ENCODE assay signal across 28 mouse cellular contexts in genomic region chr4:53085634-53086033, GRCm38 (mm10).
DNase-seq lines count a peak whose midpoint lies in the region; ATAC-seq and TF ChIP-seq lines count a peak whose summit lies in the region.
"Had no signal": no experiment of that assay in that cellular context is flagged by ENCODE, and none has a peak within 500 bp of the region (broad histone marks: within the 10 kb centered on the region; RNA-seq: fewer than 3 reads in every experiment).

No protein-coding gene starts in this region.

- peak overlapping the region; percentile 29 for H3K27ac ChIP-seq in heart, adult 2 months
- peak overlapping the region; percentile 26; the same call in 1 of the 2 replicates for H3K27ac ChIP-seq in lung, postnatal 0 days (ENCODE audit: low read length)
- H3K27ac ChIP-seq in midbrain, embryonic 16.5 days (ENCODE audit: low read length): no peak overlapping the region
- H3K27ac ChIP-seq: embryonic facial prominence, embryonic 13.5 days; forebrain, embryonic 10.5 days; forebrain, embryonic 15.5 days; heart, embryonic 10.5 days; heart, embryonic 15.5 days; hindbrain, embryonic 13.5 days; liver, embryonic 12.5 days; neural tube, embryonic 13.5 days; stomach, postnatal 0 days had no signal

- TF ChIP-seq CTCF in heart, adult 2 months (IDR thresholded peaks at IDR 0.05): no peak
- no peak for TF ChIP-seq CTCF in lung, postnatal 0 days (IDR thresholded peaks at IDR 0.05)

- H3K4me3 ChIP-seq in heart, adult 2 months: no peak overlapping the region
- H3K4me3 ChIP-seq in lung, postnatal 0 days (ENCODE audit: low read depth, low read length): no peak overlapping the region
- H3K4me3 ChIP-seq in midbrain, embryonic 16.5 days (ENCODE audit: low read depth, low read length): no peak overlapping the region
- H3K4me3 ChIP-seq: embryonic facial prominence, embryonic 13.5 days; forebrain, embryonic 10.5 days; forebrain, embryonic 15.5 days; heart, embryonic 10.5 days; heart, embryonic 15.5 days; hindbrain, embryonic 13.5 days; liver, embryonic 12.5 days; neural tube, embryonic 13.5 days had no signal

- no peaks in the 10 kb centered on the region for H3K79me2 ChIP-seq in heart, adult 2 months (replicated peaks; ENCODE audit: control insufficient read depth, insufficient read depth, low read length)

- intact Hi-C loops in heart, adult 2 months (cut with DNase I): no loop called here

- no peak for TF ChIP-seq POLR2A in heart, adult 2 months (IDR thresholded peaks at IDR 0.05; ENCODE audit: insufficient read depth, low read depth, low read length)

- 38% methylated on average over 4 of the region's 4 CpGs for WGBS in heart, adult 2 months
- 37% methylated on average over 4 of the region's 4 CpGs for WGBS in lung, postnatal 0 days
- 73% methylated on average over 4 of the region's 4 CpGs for WGBS in midbrain, embryonic 16.5 days

- no peaks in the 10 kb centered on the region for H3K27me3 ChIP-seq in heart, adult 2 months (ENCODE audit: control insufficient read depth, insufficient read depth, low read length)
- no peaks in the 10 kb centered on the region for H3K27me3 ChIP-seq in lung, postnatal 0 days (replicated peaks; ENCODE audit: insufficient read depth, low read length)
- H3K27me3 ChIP-seq in midbrain, embryonic 16.5 days (ENCODE audit: control insufficient read depth, insufficient read depth, low read depth, low read length): no peaks in the 10 kb centered on the region
- H3K27me3 ChIP-seq: embryonic facial prominence, embryonic 13.5 days; forebrain, embryonic 15.5 days; heart, embryonic 15.5 days; hindbrain, embryonic 13.5 days; liver, embryonic 12.5 days; neural tube, embryonic 13.5 days had no signal

- H3K36me3 ChIP-seq in heart, adult 2 months (ENCODE audit: control insufficient read depth, insufficient read depth, low read length): peaks cover 17% of the 10 kb centered on the region
- H3K36me3 ChIP-seq in lung, postnatal 0 days (ENCODE audit: insufficient read depth, low read length): peaks cover 50% of the 10 kb centered on the region
- H3K36me3 ChIP-seq in midbrain, embryonic 16.5 days (ENCODE audit: control insufficient read depth, insufficient read depth, low read length): no peaks in the 10 kb centered on the region

- TF ChIP-seq EP300 in heart, adult 2 months (IDR thresholded peaks at IDR 0.05; ENCODE audit: insufficient read depth, low read depth, low read length): no peak
- TF ChIP-seq EP300 in lung, postnatal 0 days (IDR thresholded peaks at IDR 0.05): peak; percentile 80

- H3K9ac ChIP-seq in heart, adult 2 months (ENCODE audit: low read depth, low read length): no peak overlapping the region
- H3K9ac ChIP-seq in lung, postnatal 0 days (replicated peaks; ENCODE audit: low read depth): no peak overlapping the region
- H3K9ac ChIP-seq in midbrain, embryonic 16.5 days (ENCODE audit: low read depth, low read length): no peak overlapping the region
- H3K9ac ChIP-seq: embryonic facial prominence, embryonic 13.5 days; forebrain, embryonic 15.5 days; heart, embryonic 15.5 days; hindbrain, embryonic 13.5 days; liver, embryonic 12.5 days; liver, postnatal 0 days; neural tube, embryonic 13.5 days had no signal

- no peak for DNase-seq in heart, adult 2 months
- no peak for DNase-seq in heart, adult 9 months (ENCODE audit: low spot score in 2 of 2)
- DNase-seq in lung, postnatal 0 days (ENCODE audit: low spot score): peak; percentile 52
- no peak for DNase-seq in lung, postnatal 14 days
- DNase-seq in left cerebral cortex, adult 18-20 months (ENCODE audit: low spot score in 2 of 2): no peak
- DNase-seq: adrenal gland, adult 8-10 months; cerebellum, adult 9-10 months; cerebellum, postnatal 36 days; kidney, adult 9 months; kidney, postnatal 14 days; left cerebral cortex, postnatal 4 days; liver, postnatal 0 days; right cerebral cortex, postnatal 4 days; thymus, adult 18-20 months; thymus, postnatal 25 days had no signal

- peaks cover 9% of the 10 kb centered on the region for H3K4me1 ChIP-seq in heart, adult 2 months (ENCODE audit: control insufficient read depth, insufficient read depth, low read length)
- H3K4me1 ChIP-seq in lung, postnatal 0 days (ENCODE audit: insufficient read depth, low read depth, low read length): no peaks in the 10 kb centered on the region
- no peaks in the 10 kb centered on the region for H3K4me1 ChIP-seq in midbrain, embryonic 16.5 days (ENCODE audit: control insufficient read depth, insufficient read depth, low read length)
- H3K4me1 ChIP-seq: embryonic facial prominence, embryonic 13.5 days; forebrain, embryonic 10.5 days; forebrain, embryonic 15.5 days; heart, embryonic 10.5 days; heart, embryonic 15.5 days; hindbrain, embryonic 13.5 days; liver, embryonic 12.5 days; neural tube, embryonic 13.5 days had no signal

- ATAC-seq in lung, postnatal 0 days: peak; percentile 67
- peak; percentile 76 for ATAC-seq in common myeloid progenitor, adult 5-6 weeks (replicated peaks; ENCODE audit: low read depth, poor library complexity, severe bottlenecking)
- ATAC-seq in megakaryocyte progenitor cell, adult 5-6 weeks (replicated peaks; ENCODE audit: poor library complexity): peak; percentile 70
- no peak for ATAC-seq in midbrain, embryonic 16.5 days
- ATAC-seq: forebrain, embryonic 15.5 days; intestine, embryonic 16.5 days; liver, embryonic 12.5 days; liver, postnatal 0 days had no signal

- no peak overlapping the region for H3K4me2 ChIP-seq in lung, postnatal 0 days (replicated peaks; ENCODE audit: low read depth, low read length)
- no peak overlapping the region for H3K4me2 ChIP-seq in midbrain, embryonic 16.5 days (ENCODE audit: low read length)
- H3K4me2 ChIP-seq: embryonic facial prominence, embryonic 13.5 days; forebrain, embryonic 15.5 days; heart, embryonic 15.5 days; hindbrain, embryonic 13.5 days; liver, embryonic 12.5 days; neural tube, embryonic 13.5 days had no signal

- no peaks in the 10 kb centered on the region for H3K9me3 ChIP-seq in lung, postnatal 0 days (ENCODE audit: low read length)
- H3K9me3 ChIP-seq in midbrain, embryonic 16.5 days (replicated peaks; ENCODE audit: control insufficient read depth, low read length, poor library complexity, severe bottlenecking): no peaks in the 10 kb centered on the region
- H3K9me3 ChIP-seq: embryonic facial prominence, embryonic 13.5 days; forebrain, embryonic 10.5 days; forebrain, embryonic 15.5 days; heart, embryonic 10.5 days; heart, embryonic 15.5 days; hindbrain, embryonic 13.5 days; liver, embryonic 12.5 days; neural tube, embryonic 13.5 days had no signal
